Mouse (Mus musculus) spleen, embryonic (tissue): ENCODE results near the gene Tubgcp3.
"Not testable (repeated sequence)": the region's sequence is repeated elsewhere in the genome, so short reads cannot be mapped to it uniquely, and the experiment has no call there.

Experiments used
- CTCF ChIA-PET: fragments of 350-600 bp; sonication (Branson Sonifier 250); formaldehyde crosslinking; loops from one replicate; lab custom pipeline; 2022; lab: Charles Lee

Tubgcp3 gene

DNA sequence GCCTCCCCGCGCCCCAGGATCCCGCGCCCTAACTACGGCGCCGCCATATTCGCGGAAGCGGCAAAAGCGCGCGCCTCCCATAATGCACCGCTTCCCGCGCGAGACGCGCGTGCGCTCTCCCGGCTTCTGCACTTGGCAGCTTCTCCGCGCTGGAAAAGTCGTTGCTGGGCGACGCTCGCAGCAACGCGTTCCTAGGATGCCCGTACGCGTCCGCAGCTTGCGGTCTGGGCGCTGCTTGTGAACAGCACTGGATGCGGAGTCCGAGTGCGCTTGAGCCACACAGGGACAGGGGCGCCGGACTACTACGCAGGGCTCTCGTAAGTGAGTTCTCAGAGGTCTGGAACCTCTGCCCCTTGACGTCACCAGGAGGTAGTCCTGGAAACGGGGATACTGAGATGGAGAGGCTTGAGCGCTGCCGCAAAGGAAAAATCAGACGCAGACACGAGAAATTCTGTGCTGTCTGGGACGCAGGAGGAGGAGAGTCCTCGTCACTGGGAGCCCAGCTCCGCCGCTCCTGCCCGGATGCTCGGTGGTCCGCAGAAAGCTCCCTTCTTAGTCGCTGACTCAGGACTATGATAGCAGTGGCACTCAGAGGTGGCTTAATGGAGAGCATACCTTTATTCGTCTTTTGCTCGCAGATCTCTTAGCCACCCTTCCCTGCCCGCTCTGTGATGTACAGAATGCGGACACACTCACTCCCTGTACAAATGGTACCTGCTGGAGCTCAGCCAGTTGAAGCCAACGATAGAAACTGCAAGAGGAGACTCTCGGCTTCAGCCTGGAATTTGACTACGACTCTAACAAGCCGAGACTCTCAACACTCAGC lies at the start of gene Tubgcp3:
Gene Tubgcp3 (minus strand): TSS at position 193 of the 826 bp plus-strand sequence.
- CTCF ChIA-PET = no interaction called here

DNA sequence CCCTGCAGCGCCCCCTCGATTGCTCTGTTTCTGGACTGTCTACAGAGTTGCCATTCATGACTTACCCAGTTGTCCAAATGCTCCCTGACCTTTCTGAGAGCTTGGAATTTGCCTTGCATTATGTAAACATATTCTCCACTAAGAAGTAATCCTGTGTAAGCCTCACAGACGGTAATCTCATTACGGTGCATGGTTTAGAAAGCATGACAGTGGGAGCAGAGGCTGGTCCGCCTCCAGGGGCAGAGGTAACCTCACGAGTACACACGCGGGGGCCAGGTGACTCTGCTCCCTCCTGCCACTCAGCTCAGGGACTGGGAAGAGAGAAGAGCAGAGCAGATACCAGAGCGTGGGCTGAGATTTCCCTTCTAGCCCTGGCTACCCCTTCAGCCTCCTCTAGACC lies 47.0 kb upstream of the Tubgcp3 start:
- CTCF ChIA-PET = no interaction called here

DNA sequence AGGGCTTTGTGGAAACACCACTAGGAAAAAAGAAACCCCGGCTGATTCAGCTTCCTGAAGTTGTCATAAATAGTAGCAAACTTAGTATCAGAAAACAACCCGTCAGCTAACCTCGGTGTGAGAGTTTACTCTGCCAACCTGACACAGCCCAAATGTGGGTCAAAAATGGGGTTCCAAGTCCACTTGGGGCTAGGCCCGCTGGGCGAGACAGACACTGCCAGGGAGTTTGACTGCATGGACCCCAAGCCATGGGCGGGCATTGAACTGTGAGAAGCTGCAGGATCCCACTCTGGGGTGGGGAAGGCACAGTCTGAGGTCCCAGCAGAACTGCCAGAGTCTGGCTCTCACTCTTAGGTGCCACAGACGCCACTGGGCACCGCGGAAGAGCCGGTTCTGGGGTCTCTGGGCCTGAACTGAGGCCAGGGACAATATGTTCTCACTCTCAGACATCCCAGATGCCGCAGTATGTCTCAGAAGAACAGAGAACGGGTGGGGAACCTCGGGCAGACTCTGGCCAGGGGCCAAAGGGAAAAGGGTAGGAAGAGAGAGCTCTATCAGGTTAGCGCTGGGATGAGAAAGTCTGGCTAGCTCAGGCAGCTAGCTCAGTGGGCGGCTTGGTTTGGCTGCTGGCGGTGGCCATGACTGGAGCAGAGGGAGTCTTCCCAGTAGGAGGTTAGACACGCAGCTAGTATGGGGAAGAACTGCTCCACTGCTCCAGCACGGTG lies 44.0 kb upstream of the Tubgcp3 start:
- CTCF ChIA-PET = no interaction called here

DNA sequence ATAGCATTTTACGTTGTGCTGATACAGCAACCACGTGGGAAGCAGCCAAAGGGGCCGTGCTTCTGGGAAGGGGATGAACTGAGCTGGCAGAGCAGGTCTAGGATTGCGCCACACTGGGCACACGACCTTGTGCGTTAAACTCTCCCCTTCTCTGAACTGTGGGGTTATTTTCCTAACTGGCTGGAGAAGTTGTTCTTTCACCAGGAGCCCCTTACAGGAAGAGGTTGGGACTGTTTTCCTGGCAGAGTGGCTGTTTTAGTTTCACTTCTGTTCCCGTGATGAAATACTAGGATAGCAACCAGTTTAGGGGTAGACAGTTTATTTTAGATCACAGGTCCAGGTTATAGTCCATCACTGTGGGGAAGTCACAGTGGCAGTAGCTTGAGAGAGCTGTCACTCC lies 39.6 kb upstream of the Tubgcp3 start:
- CTCF ChIA-PET = no interaction called here

DNA sequence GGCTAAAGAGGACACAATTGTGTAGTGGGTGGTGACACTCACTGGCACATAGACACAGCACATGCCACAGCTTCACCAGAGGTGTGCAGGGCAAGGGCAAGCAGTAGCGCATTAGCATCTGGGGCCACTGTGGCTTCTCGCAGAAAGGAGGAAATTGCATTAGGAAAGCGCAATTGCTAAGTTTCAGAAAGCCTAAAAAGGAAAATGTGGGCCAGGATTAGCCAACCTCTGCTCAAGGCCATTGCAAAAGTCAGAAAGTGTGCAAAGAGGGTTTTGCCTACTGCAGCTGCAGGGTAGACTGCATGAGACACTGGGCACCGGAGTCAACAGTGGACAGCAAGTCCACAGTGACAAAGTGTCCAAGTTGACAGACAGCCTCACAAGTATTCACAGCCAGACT lies 31.5 kb upstream of the Tubgcp3 start:
- CTCF ChIA-PET = no interaction called here

GRCm38 (mm10) chr8:12702290-12702689 lies 30.2 kb upstream of the Tubgcp3 start:
- CTCF ChIA-PET = no interaction called here

GRCm38 (mm10) chr8:12698660-12699277 lies 26.7 kb upstream of the Tubgcp3 start:
- CTCF ChIA-PET = no interaction called here

GRCm38 (mm10) chr8:12688851-12689250 lies 16.8 kb upstream of the Tubgcp3 start:
- CTCF ChIA-PET = no interaction called here

GRCm38 (mm10) chr8:12677529-12677928 lies 5.5 kb upstream of the Tubgcp3 start:
- CTCF ChIA-PET = interaction anchor here (1.5 kb wide), 1 partner anchor 720 kb away, joined by 4 read pairs; no protein-coding TSS in a partner anchor

GRCm38 (mm10) chr8:12671473-12672055 lies 484 bp downstream of the Tubgcp3 start:
- CTCF ChIA-PET = no interaction called here

GRCm38 (mm10) chr8:12670965-12671364 lies 1.1 kb downstream of the Tubgcp3 start:
- CTCF ChIA-PET = no interaction called here

- CTCF ChIA-PET = no interaction called here
Observed at GRCm38 (mm10) chr8:12668832-12669231, 3.2 kb downstream of the Tubgcp3 start.

DNA sequence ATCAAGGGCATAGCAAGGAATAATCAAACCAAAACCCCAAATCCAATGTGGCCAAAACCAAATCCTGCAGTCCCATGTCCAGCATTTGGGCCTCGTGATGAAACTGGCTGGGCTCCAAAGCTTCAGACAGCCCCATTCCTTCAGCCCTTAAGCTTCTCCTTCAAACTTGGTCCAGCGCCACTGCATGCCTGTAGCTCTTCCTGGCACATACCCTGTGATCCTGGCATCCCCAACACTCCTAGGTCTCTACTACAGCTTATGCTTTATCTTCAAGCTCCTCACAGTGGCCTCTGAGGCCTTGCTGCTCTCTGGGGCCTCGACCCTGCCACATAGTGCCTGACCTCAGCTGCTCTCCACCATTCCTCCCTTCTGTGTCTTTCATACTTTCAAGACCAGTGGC lies 5.5 kb downstream of the Tubgcp3 start:
- CTCF ChIA-PET = not testable (repeated sequence)

GRCm38 (mm10) chr8:12663105-12663456 lies 9.0 kb downstream of the Tubgcp3 start:
- CTCF ChIA-PET = no interaction called here

DNA sequence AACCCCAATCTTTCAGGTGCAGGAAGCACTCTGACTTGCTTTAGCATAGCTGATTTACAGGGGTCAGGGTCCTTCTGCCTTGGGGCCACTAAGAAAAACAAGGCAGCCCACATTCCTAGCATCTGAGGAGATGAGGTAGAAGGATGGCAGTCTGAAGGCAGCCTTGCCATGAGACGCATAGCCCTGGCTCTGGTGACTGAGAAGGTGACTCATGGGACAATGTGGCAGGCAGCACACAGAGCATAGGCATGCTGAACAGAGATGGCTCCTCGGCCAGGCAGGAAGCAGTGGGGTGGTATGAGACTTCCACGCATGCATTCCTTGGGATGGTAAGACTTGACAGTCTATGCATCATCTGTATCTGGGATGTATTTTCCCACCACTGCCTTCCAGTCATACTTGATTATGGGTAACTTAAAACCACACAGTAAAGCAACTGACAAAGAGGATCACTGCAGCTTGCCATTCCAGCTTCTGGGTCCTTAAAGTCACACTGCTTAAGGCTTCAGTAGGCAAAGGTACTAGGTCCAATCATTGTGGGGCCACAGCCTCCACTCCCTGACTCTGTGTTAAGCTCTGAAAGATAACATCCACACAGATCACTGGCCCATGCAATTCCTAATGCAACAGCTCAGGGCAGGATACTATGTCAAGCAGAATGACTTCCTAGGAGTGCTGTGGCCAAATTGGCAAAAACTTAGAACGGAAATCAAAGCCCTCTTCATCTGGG lies 9.5 kb downstream of the Tubgcp3 start:
- CTCF ChIA-PET = no interaction called here

- CTCF ChIA-PET = no interaction called here
Observed at GRCm38 (mm10) chr8:12657411-12657810, 14.6 kb downstream of the Tubgcp3 start.

GRCm38 (mm10) chr8:12651246-12651645 lies 20.8 kb downstream of the Tubgcp3 start:
- CTCF ChIA-PET = no interaction called here

- CTCF ChIA-PET = no interaction called here
Observed at GRCm38 (mm10) chr8:12650495-12650894, 21.6 kb downstream of the Tubgcp3 start.

- CTCF ChIA-PET = no interaction called here
Observed at GRCm38 (mm10) chr8:12648951-12649350, 23.1 kb downstream of the Tubgcp3 start.

GRCm38 (mm10) chr8:12646536-12646935 lies 25.5 kb downstream of the Tubgcp3 start:
- CTCF ChIA-PET = interaction anchor here (0.5 kb wide), 1 partner anchor 17 kb away, joined by 3 read pairs; no protein-coding TSS in a partner anchor

DNA sequence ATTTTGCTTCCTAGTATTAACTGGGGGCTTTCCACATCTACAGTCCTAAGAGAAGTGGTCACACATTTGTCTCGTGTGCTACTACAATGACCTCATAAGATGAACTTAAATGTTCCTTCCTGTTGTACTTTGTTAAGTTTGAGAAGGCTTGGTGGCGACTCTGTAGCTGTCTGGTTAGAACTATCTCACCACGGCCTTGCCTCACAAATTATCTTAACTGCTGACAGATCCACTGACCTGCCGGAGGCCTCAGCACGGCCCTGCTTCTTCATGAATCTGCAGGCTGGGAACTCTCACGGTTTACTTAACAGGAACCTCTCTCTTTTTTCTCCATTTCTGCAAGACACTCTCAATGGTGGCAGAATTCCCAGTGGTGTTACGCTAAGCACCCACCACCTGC lies 27.2 kb downstream of the Tubgcp3 start:
- CTCF ChIA-PET = no interaction called here
